Mouse (Mus musculus): ENCODE measurements around the gene Tmem269. TPM values are rescaled to one million over a fixed set of nuclear protein-coding genes. Genes with fewer than 3 reads are reported as not detected.

Gene Tmem269
- total and polyA plus RNA-seq, 2 experiments from 2014 or later, result 0.30 to 0.37 TPM

- H3K27me3 ChIP-seq (ENCODE audit: insufficient read depth, low read length), result no peaks in the 10 kb centered on the region
- no peaks in the 10 kb centered on the region for H3K9me3 ChIP-seq (ENCODE audit: low read length)
- no peak for TF ChIP-seq CTCF (IDR thresholded peaks at IDR 0.05; ENCODE audit: low read depth)
- no peak overlapping the region for H3K4me3 ChIP-seq (ENCODE audit: low read length)
- ATAC-seq, result no peak
- H3K4me2 ChIP-seq (ENCODE audit: low read depth, low read length), result no peak overlapping the region
- H3K36me3 ChIP-seq (ENCODE audit: insufficient read depth, low read length), result no peaks in the 10 kb centered on the region
- H3K4me1 ChIP-seq (ENCODE audit: insufficient read depth, low read length), result no peaks in the 10 kb centered on the region
- no peak for DNase-seq (ENCODE audit: low spot score)
- no peak overlapping the region for H3K27ac ChIP-seq
- no peak overlapping the region for H3K9ac ChIP-seq (replicated peaks; ENCODE audit: low read length)
- WGBS, result 80% methylated on average over 3 of the region's 3 CpGs
These were observed 56.7 kb downstream of the Tmem269 start for GRCm38 (mm10) chr4:119161358-119161757.

GRCm38 (mm10) chr4:119157891-119158290, 60.1 kb downstream of the Tmem269 start:
- Histone ChIP-seq H3K4me1 (ENCODE audit: insufficient read depth, low read length) (no peaks in the 10 kb centered on the region), H3K4me2 (ENCODE audit: low read depth, low read length) (no peak overlapping the region), H3K27ac (no peak overlapping the region), H3K27me3 (ENCODE audit: insufficient read depth, low read length) (no peaks in the 10 kb centered on the region), H3K9me3 (ENCODE audit: low read length) (no peaks in the 10 kb centered on the region), H3K9ac (replicated peaks; ENCODE audit: low read length) (no peak overlapping the region), H3K36me3 (ENCODE audit: insufficient read depth, low read length) (no peaks in the 10 kb centered on the region), H3K4me3 (ENCODE audit: low read length) (no peak overlapping the region)
- WGBS, result 88% methylated on average over 5 of the region's 5 CpGs
- no peak for TF ChIP-seq CTCF (IDR thresholded peaks at IDR 0.05; ENCODE audit: low read depth)
- ATAC-seq (no peak), DNase-seq (ENCODE audit: low spot score) (no peak)

GRCm38 (mm10) chr4:119157186-119157585, 60.8 kb downstream of the Tmem269 start:
- Histone ChIP-seq H3K4me3 (ENCODE audit: low read length) (no peak overlapping the region), H3K9me3 (ENCODE audit: low read length) (no peaks in the 10 kb centered on the region), H3K27me3 (ENCODE audit: insufficient read depth, low read length) (no peaks in the 10 kb centered on the region), H3K4me1 (ENCODE audit: insufficient read depth, low read length) (no peaks in the 10 kb centered on the region), H3K27ac (no peak overlapping the region), H3K9ac (replicated peaks; ENCODE audit: low read length) (no peak overlapping the region), H3K4me2 (ENCODE audit: low read depth, low read length) (no peak overlapping the region), H3K36me3 (ENCODE audit: insufficient read depth, low read length) (no peaks in the 10 kb centered on the region)
- peak; percentile 54 for TF ChIP-seq CTCF (IDR thresholded peaks at IDR 0.05; ENCODE audit: low read depth)
- DNase-seq (ENCODE audit: low spot score) (peak; percentile 47), ATAC-seq (no peak)
- 37% methylated on average over 2 of the region's 2 CpGs for WGBS

Other genes with a start within 250 kb of the Tmem269 start
- gene Slc2a1, start 109.5 kb downstream of the Tmem269 start, total RNA-seq (2014; rRNA removed), result 119 and 120 TPM in 2 replicates
- gene Slc2a1, start 109.5 kb downstream of the Tmem269 start, polyA plus RNA-seq (2015; fragmentation: Nextera tagmentation; extraction: Ambion mirVana), result 48.8 and 50.6 TPM in 2 replicates
- gene Zfp691, start 44.0 kb downstream of the Tmem269 start, total RNA-seq (2014; rRNA removed), result 4.6 and 198 TPM in 2 replicates
- 3.6 and 3.7 TPM in 2 replicates for gene Zfp691, start 44.0 kb downstream of the Tmem269 start, polyA plus RNA-seq (2015; fragmentation: Nextera tagmentation; extraction: Ambion mirVana)
- 0.18 and 0.37 TPM in 2 replicates for gene Ermap, start 28.2 kb downstream of the Tmem269 start, total RNA-seq (2014; rRNA removed)
- gene Ermap, start 28.2 kb downstream of the Tmem269 start, polyA plus RNA-seq (2015; fragmentation: Nextera tagmentation; extraction: Ambion mirVana), result 0.48 and 0.50 TPM in 2 replicates
- 40.9 and 64.7 TPM in 2 replicates for gene Svbp, start 22.9 kb downstream of the Tmem269 start, total RNA-seq (2014; rRNA removed)
- gene Svbp, start 22.9 kb downstream of the Tmem269 start, polyA plus RNA-seq (2015; fragmentation: Nextera tagmentation; extraction: Ambion mirVana), result 175 and 179 TPM in 2 replicates
- gene AU022252, start 14.5 kb upstream of the Tmem269 start, total RNA-seq (2014; rRNA removed), result 15.3 and 26.4 TPM in 2 replicates
- 19.8 and 20.5 TPM in 2 replicates for gene AU022252, start 14.5 kb upstream of the Tmem269 start, polyA plus RNA-seq (2015; fragmentation: Nextera tagmentation; extraction: Ambion mirVana)
- gene P3h1, start 14.7 kb upstream of the Tmem269 start, total RNA-seq (2014; rRNA removed), result 15.3 and 18.3 TPM in 2 replicates
- 9.1 and 9.8 TPM in 2 replicates for gene P3h1, start 14.7 kb upstream of the Tmem269 start, polyA plus RNA-seq (2015; fragmentation: Nextera tagmentation; extraction: Ambion mirVana)
- 3.6 and 5.1 TPM in 2 replicates for gene Cldn19, start 37.2 kb upstream of the Tmem269 start, total RNA-seq (2014; rRNA removed)
- gene Cldn19, start 37.2 kb upstream of the Tmem269 start, polyA plus RNA-seq (2015; fragmentation: Nextera tagmentation; extraction: Ambion mirVana), result 1.1 and 1.7 TPM in 2 replicates
- gene Ybx1, start 76.4 kb upstream of the Tmem269 start, total RNA-seq (2014; rRNA removed), result 376 and 481 TPM in 2 replicates
- 922 and 930 TPM in 2 replicates for gene Ybx1, start 76.4 kb upstream of the Tmem269 start, polyA plus RNA-seq (2015; fragmentation: Nextera tagmentation; extraction: Ambion mirVana)
- 27.4 and 29.9 TPM in 2 replicates for gene Ppih, start 102.3 kb upstream of the Tmem269 start, total RNA-seq (2014; rRNA removed)
- 50.4 and 55.3 TPM in 2 replicates for gene Ppih, start 102.3 kb upstream of the Tmem269 start, polyA plus RNA-seq (2015; fragmentation: Nextera tagmentation; extraction: Ambion mirVana)
- gene Ccdc30, start 197.3 kb upstream of the Tmem269 start, total RNA-seq (2014; rRNA removed), result 10.0 and 13.4 TPM in 2 replicates
- gene Ccdc30, start 197.3 kb upstream of the Tmem269 start, polyA plus RNA-seq (2015; fragmentation: Nextera tagmentation; extraction: Ambion mirVana), result 23.1 and 24.3 TPM in 2 replicates
- 12.1 and 14.1 TPM in 2 replicates for gene Ppcs, start 204.2 kb upstream of the Tmem269 start, total RNA-seq (2014; rRNA removed)
- 28.5 and 29.4 TPM in 2 replicates for gene Ppcs, start 204.2 kb upstream of the Tmem269 start, polyA plus RNA-seq (2015; fragmentation: Nextera tagmentation; extraction: Ambion mirVana)
- gene Zmynd12, start 204.6 kb upstream of the Tmem269 start, total RNA-seq (2014; rRNA removed), result 0.11 TPM in 1 of 2 replicates, not detected in the other
- gene Zmynd12, start 204.6 kb upstream of the Tmem269 start, polyA plus RNA-seq (2015; fragmentation: Nextera tagmentation; extraction: Ambion mirVana), result 0.51 and 1.3 TPM in 2 replicates